Mouse (Mus musculus): ENCODE results near the gene Rpl22l1. TPM values are rescaled to one million over a fixed set of nuclear protein-coding genes. Genes with fewer than 3 reads are reported as not detected.
"Not testable (repeated sequence)": the region's sequence is repeated elsewhere in the genome, so short reads cannot be mapped to it uniquely, and the experiment has no call there.

The Rpl22l1 gene
- polyA plus RNA-seq, 1 experiment: 678 TPM

DNA sequence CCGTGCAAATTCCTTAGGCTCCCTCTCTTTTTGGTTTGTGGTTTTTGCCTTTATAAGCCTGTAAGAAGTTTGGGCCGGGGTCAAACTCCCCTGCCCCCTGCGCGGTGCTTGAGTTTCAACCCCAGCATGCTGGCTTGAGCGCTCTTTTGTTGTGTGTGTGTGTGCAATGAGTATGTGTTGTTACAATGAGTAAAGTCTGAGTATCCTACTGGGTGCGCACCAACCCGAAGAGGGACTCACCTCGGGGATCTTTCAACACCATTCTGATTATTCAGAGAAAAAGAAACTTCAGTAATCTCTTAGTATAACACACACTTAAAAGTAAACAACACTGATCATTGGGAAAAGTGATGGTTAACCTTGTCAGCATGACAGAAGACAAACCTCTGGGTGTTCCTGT, 38.0 kb downstream of the Rpl22l1 start:
- peak overlapping the region; percentile 97; the same call in 1 of the 2 replicates for H3K27ac ChIP-seq (ENCODE audit: insufficient read depth, low read length)
- peaks cover 2% of the 10 kb centered on the region for H3K4me1 ChIP-seq (ENCODE audit: control insufficient read depth, insufficient read depth, low read length)
- H3K9ac ChIP-seq (ENCODE audit: low read depth, poor library complexity, severe bottlenecking): no peak overlapping the region
- no peaks in the 10 kb centered on the region for H3K27me3 ChIP-seq (ENCODE audit: control insufficient read depth, insufficient read depth, low read length, poor library complexity, severe bottlenecking)
- TF ChIP-seq EP300 (IDR thresholded peaks at IDR 0.05; ENCODE audit: insufficient read depth, low read depth, low read length) (no peak), POLR2A (IDR thresholded peaks at IDR 0.05; ENCODE audit: insufficient read depth, low read length) (no peak), CTCF (IDR thresholded peaks at IDR 0.05; ENCODE audit: low read depth, low read length) (no peak)
- H3K9me3 ChIP-seq (replicated peaks; ENCODE audit: control insufficient read depth, insufficient read depth, low read length, poor library complexity, severe bottlenecking): peaks cover 7% of the 10 kb centered on the region; the same call in 1 of the 2 replicates
- H3K4me3 ChIP-seq (ENCODE audit: low read depth, low read length): no peak overlapping the region
- no peaks in the 10 kb centered on the region for H3K36me3 ChIP-seq (ENCODE audit: control insufficient read depth, insufficient read depth, low read length, poor library complexity, severe bottlenecking)

DNA sequence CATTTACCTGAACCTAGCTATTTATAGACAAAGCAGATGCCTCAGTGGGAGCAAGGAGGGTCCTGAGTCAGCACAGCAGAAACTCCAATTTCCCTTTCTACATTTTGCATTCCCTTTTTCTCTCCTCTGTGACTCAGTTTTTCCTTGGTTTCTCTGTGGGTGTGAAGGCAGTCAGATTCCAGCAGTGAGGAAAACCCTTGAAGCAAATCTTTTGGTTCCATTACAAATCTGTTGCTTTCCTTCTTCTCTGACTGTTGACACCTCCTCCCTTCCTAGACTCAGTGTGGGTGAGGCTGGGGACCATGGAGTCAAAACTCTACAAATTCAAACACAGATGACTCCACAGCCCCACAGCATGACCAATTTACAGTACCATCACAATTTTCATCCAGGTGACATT, 41.9 kb downstream of the Rpl22l1 start:
- no peak overlapping the region for H3K27ac ChIP-seq (ENCODE audit: insufficient read depth, low read length)
- TF ChIP-seq CTCF (IDR thresholded peaks at IDR 0.05; ENCODE audit: low read depth, low read length) (no peak), EP300 (IDR thresholded peaks at IDR 0.05; ENCODE audit: insufficient read depth, low read depth, low read length) (no peak), POLR2A (IDR thresholded peaks at IDR 0.05; ENCODE audit: insufficient read depth, low read length) (no peak)
- no peaks in the 10 kb centered on the region for H3K4me1 ChIP-seq (ENCODE audit: control insufficient read depth, insufficient read depth, low read length)
- peaks cover 19% of the 10 kb centered on the region for H3K9me3 ChIP-seq (replicated peaks; ENCODE audit: control insufficient read depth, insufficient read depth, low read length, poor library complexity, severe bottlenecking)
- H3K4me3 ChIP-seq (ENCODE audit: low read depth, low read length): no peak overlapping the region
- H3K9ac ChIP-seq (ENCODE audit: low read depth, poor library complexity, severe bottlenecking): no peak overlapping the region
- no peaks in the 10 kb centered on the region for H3K27me3 ChIP-seq (ENCODE audit: control insufficient read depth, insufficient read depth, low read length, poor library complexity, severe bottlenecking)
- no peaks in the 10 kb centered on the region for H3K36me3 ChIP-seq (ENCODE audit: control insufficient read depth, insufficient read depth, low read length, poor library complexity, severe bottlenecking)

DNA sequence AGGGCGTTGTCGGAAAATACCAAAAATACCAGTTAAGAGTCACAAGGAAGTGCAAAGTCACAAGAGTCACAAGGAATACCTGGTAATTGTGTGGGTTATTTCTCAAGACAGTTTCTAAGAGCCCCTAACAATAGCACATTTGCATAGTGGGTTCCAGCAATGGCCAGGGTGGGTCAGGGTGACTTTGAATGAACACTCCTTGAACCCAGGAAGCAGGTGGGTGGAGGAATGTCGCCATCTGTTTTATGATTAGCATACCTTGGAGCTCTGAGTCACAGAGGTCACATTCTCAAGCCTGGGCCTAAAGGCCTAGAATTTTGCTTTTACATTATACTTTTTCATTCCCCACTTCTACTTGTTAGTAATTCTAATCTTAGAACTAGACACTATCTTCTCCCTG, 46.9 kb downstream of the Rpl22l1 start:
- not testable (repeated sequence) for H3K27me3 ChIP-seq (ENCODE audit: control insufficient read depth, insufficient read depth, low read length, poor library complexity, severe bottlenecking)

More for the DNA sequence above, 46.9 kb downstream of the Rpl22l1 start:
- H3K27ac ChIP-seq (ENCODE audit: insufficient read depth, low read length); H3K9ac ChIP-seq (ENCODE audit: low read depth, poor library complexity, severe bottlenecking); H3K4me1 ChIP-seq (ENCODE audit: control insufficient read depth, insufficient read depth, low read length); H3K4me3 ChIP-seq (ENCODE audit: low read depth, low read length); H3K36me3 ChIP-seq (ENCODE audit: control insufficient read depth, insufficient read depth, low read length, poor library complexity, severe bottlenecking): not testable (repeated sequence)
- H3K9me3 ChIP-seq (replicated peaks; ENCODE audit: control insufficient read depth, insufficient read depth, low read length, poor library complexity, severe bottlenecking): peaks cover 58% of the 10 kb centered on the region

Other genes starting within 250 kb of the Rpl22l1 start
- not detected in 2 replicates for gene Slc2a2, start 107.5 kb upstream of the Rpl22l1 start, polyA plus RNA-seq (2011; ENCODE audit: insufficient read depth, insufficient read length, low read depth, missing spikeins)
- gene Eif5a2, start 24.2 kb upstream of the Rpl22l1 start, polyA plus RNA-seq (2011; ENCODE audit: insufficient read depth, insufficient read length, low read depth, missing spikeins): 13.0 and 14.8 TPM in 2 replicates
- gene Gm1527, start 87.2 kb downstream of the Rpl22l1 start, polyA plus RNA-seq (2011; ENCODE audit: insufficient read depth, insufficient read length, low read depth, missing spikeins): not detected in 2 replicates